Mouse (Mus musculus): Measurements from ENCODE around the gene Ssbp2. TPM values are rescaled to one million over a fixed set of nuclear protein-coding genes. Genes with fewer than 3 reads are reported as not detected.

The Ssbp2 gene
- total and polyA plus RNA-seq, 3 experiments: 12.6 to 38.4 TPM; not detected in 1

GRCm38 (mm10) chr13:91461299-91461698 lies 1.2 kb downstream of the Ssbp2 start:
- Histone ChIP-seq H3K27me3 (ENCODE audit: control insufficient read depth in 1 of 2, insufficient read depth in 2 of 2, low read length in 2 of 2) (no peaks in the 10 kb centered on the region), H3K9ac (ENCODE audit: control insufficient read depth, low read depth, low read length, poor library complexity, severe bottlenecking) (peak overlapping the region; percentile 96), H3K9me3 (replicated peaks; ENCODE audit: insufficient read depth, low read length) (no peaks in the 10 kb centered on the region), H3K36me3 (ENCODE audit: control insufficient read depth in 1 of 2, insufficient read depth in 2 of 2, low read length in 2 of 2) (peaks cover 0 to 47% of the 10 kb centered on the region in 2 experiments; a peak in 2 of 4 replicates), H3K4me1 (ENCODE audit: control insufficient read depth in 1 of 2, insufficient read depth in 2 of 2, low read length in 2 of 2) (peaks cover 14 to 27% of the 10 kb centered on the region in 2 experiments), H3K79me2 (ENCODE audit: control insufficient read depth, insufficient read depth, low read length, poor library complexity) (peaks cover 31% of the 10 kb centered on the region), H3K4me3 (ENCODE audit: control insufficient read depth in 1 of 2, insufficient read depth in 1 of 2, low read depth in 2 of 2, low read length in 2 of 2) (peak overlapping the region; percentile 33 to 74; a peak in 3 of 4 replicates), H3K27ac (ENCODE audit: control insufficient read depth, low read depth, low read length) (peak overlapping the region; percentile 20; the same call in 1 of the 2 replicates)
- DNase-seq (ENCODE audit: low read depth, low spot score): no peak
- TF ChIP-seq NELFE (IDR thresholded peaks at IDR 0.05; ENCODE audit: low read depth, low read length) (no peak), USF1 (IDR thresholded peaks at IDR 0.05; ENCODE audit: low read depth, low read length) (no peak), RCOR1 (IDR thresholded peaks at IDR 0.05; ENCODE audit: low read depth, low read length) (no peak), KAT2A (conservative IDR thresholded peaks at IDR 0.05; ENCODE audit: low read depth, low read length) (no peak), ZMIZ1 (IDR thresholded peaks at IDR 0.05; ENCODE audit: low read depth, low read length) (no peak), ETS1 (IDR thresholded peaks at IDR 0.05; ENCODE audit: low read depth, low read length) (no peak), USF2 (IDR thresholded peaks at IDR 0.05; ENCODE audit: borderline replicate concordance in 1 of 2, insufficient read depth in 1 of 2, low read depth in 1 of 2, low read length in 2 of 2) (no peak), JUND (IDR thresholded peaks at IDR 0.05; ENCODE audit: low read depth, low read length) (no peak), ZC3H11A (IDR thresholded peaks at IDR 0.05; ENCODE audit: low read depth, low read length) (no peak)

DNA sequence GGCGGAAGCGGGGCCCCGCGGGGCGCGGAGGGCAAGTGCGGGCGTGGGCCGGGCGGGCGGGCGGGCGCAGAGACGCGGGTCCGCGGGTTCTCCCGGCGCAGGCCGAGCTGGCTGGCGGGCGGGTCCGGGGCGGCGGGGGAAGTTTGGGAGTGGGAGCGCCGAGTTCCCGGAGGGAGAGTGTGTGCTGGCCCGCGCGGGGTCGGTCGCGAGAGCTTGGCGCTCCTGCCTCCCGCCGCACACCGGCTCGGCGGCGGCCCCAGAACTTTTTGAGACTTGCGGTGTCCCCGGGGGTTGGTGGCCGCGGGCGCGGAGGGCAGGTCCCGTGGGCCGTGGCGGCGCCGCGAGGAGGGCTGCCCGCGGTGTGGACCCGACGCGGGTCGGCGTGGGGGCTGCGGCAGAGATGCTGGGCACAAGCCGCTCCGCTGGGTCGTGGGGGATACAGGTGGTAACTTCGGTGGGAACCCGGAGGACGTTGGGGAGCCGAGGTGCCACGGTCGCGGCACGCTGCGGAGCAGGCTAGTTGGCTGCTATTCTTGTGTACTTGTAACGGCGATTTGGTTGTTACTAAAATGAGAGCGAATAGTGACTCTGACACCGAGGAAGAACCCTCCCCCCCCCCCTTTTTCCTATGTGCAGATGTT lies 1.7 kb downstream of the Ssbp2 start:
- Histone ChIP-seq H3K27ac (ENCODE audit: control insufficient read depth, low read depth, low read length) (peak overlapping the region; percentile 70), H3K4me1 (ENCODE audit: control insufficient read depth in 1 of 2, insufficient read depth in 2 of 2, low read length in 2 of 2) (peaks cover 14 to 25% of the 10 kb centered on the region in 2 experiments), H3K27me3 (ENCODE audit: control insufficient read depth in 1 of 2, insufficient read depth in 2 of 2, low read length in 2 of 2) (no peaks in the 10 kb centered on the region), H3K9me3 (replicated peaks; ENCODE audit: insufficient read depth, low read length) (no peaks in the 10 kb centered on the region), H3K36me3 (ENCODE audit: control insufficient read depth in 1 of 2, insufficient read depth in 2 of 2, low read length in 2 of 2) (peaks cover 0 to 42% of the 10 kb centered on the region in 2 experiments; a peak in 2 of 4 replicates), H3K79me2 (ENCODE audit: control insufficient read depth, insufficient read depth, low read length, poor library complexity) (peaks cover 32% of the 10 kb centered on the region), H3K4me3 (ENCODE audit: control insufficient read depth in 1 of 2, insufficient read depth in 1 of 2, low read depth in 2 of 2, low read length in 2 of 2) (peak overlapping the region; percentile 72 to 90), H3K9ac (ENCODE audit: control insufficient read depth, low read depth, low read length, poor library complexity, severe bottlenecking) (peak overlapping the region; percentile 96)
- TF ChIP-seq ETS1 (IDR thresholded peaks at IDR 0.05; ENCODE audit: low read depth, low read length) (no peak), POLR2A (IDR thresholded peaks at IDR 0.05; ENCODE audit: control insufficient read depth in 1 of 2, insufficient read depth in 1 of 2, low read depth in 1 of 2, low read length in 2 of 2, poor library complexity in 1 of 2) (peak in 1 of 2 experiments; percentile 6; a peak in 1 of 4 replicates)
- DNase-seq (ENCODE audit: low read depth, low spot score): no peak

- H3K36me3 ChIP-seq (ENCODE audit: control insufficient read depth in 1 of 2, insufficient read depth in 2 of 2, low read length in 2 of 2): peaks cover 0 to 38% of the 10 kb centered on the region in 2 experiments; a peak in 2 of 4 replicates
- H3K4me3 ChIP-seq (ENCODE audit: control insufficient read depth in 1 of 2, insufficient read depth in 1 of 2, low read depth in 2 of 2, low read length in 2 of 2): peak overlapping the region; percentile 72 to 90
- TF ChIP-seq TBP (IDR thresholded peaks at IDR 0.05; ENCODE audit: low read depth, low read length): no peak
- 0 out of 2 replicates have a peak, but pooled peaks have one; percentile 3 for TF ChIP-seq TAL1 (IDR thresholded peaks at IDR 0.05; ENCODE audit: low read length)
- no peak for TF ChIP-seq TCF12 (IDR thresholded peaks at IDR 0.05; ENCODE audit: low read depth, low read length)
- TF ChIP-seq GATA1 (IDR thresholded peaks at IDR 0.05; ENCODE audit: low read depth, low read length): no peak
- TF ChIP-seq CHD1 (IDR thresholded peaks at IDR 0.05; ENCODE audit: low read depth, low read length): no peak
- no peak for TF ChIP-seq MXI1 (IDR thresholded peaks at IDR 0.05; ENCODE audit: low read depth, low read length)
- no peak for TF ChIP-seq ETS1 (IDR thresholded peaks at IDR 0.05; ENCODE audit: low read depth, low read length)
- TF ChIP-seq ZC3H11A (IDR thresholded peaks at IDR 0.05; ENCODE audit: low read depth, low read length): no peak
- no peak for TF ChIP-seq SIN3A (IDR thresholded peaks at IDR 0.05; ENCODE audit: low read length)
- no peak for TF ChIP-seq MYC (IDR thresholded peaks at IDR 0.05; ENCODE audit: low read depth, low read length)
- TF ChIP-seq NRF1 (IDR thresholded peaks at IDR 0.05; ENCODE audit: insufficient read depth, low read depth, low read length, poor library complexity, severe bottlenecking): no peak
- no peak for TF ChIP-seq MEF2A (IDR thresholded peaks at IDR 0.05; ENCODE audit: extremely low read depth, insufficient replicate concordance, low read depth, low read length, poor library complexity, severe bottlenecking)
- 0 out of 4 replicates have a peak, but pooled peaks of 1 of the 2 experiments have one; percentile 3 for TF ChIP-seq EP300 (IDR thresholded peaks at IDR 0.05; ENCODE audit: low read depth in 1 of 2, low read length in 2 of 2)
- H3K9me3 ChIP-seq (replicated peaks; ENCODE audit: insufficient read depth, low read length): no peaks in the 10 kb centered on the region
- H3K79me2 ChIP-seq (ENCODE audit: control insufficient read depth, insufficient read depth, low read length, poor library complexity): peaks cover 33% of the 10 kb centered on the region
- H3K4me1 ChIP-seq (ENCODE audit: control insufficient read depth in 1 of 2, insufficient read depth in 2 of 2, low read length in 2 of 2): peaks cover 11 to 25% of the 10 kb centered on the region in 2 experiments
- peak overlapping the region; percentile 96 for H3K9ac ChIP-seq (ENCODE audit: control insufficient read depth, low read depth, low read length, poor library complexity, severe bottlenecking)
- peak overlapping the region; percentile 70 for H3K27ac ChIP-seq (ENCODE audit: control insufficient read depth, low read depth, low read length)
- no peaks in the 10 kb centered on the region for H3K27me3 ChIP-seq (ENCODE audit: control insufficient read depth in 1 of 2, insufficient read depth in 2 of 2, low read length in 2 of 2)
- peak; percentile 75 for DNase-seq (ENCODE audit: low read depth, low spot score)
Observed at GRCm38 (mm10) chr13:91462395-91462794, 2.3 kb downstream of the Ssbp2 start.

Measured in MEL (cell line).